Mouse (Mus musculus) embryonic fibroblast, embryonic 13.5 days (primary cell): ENCODE data around the gene Slc35e3. TPM values are rescaled to one million over a fixed set of nuclear protein-coding genes. Genes with fewer than 3 reads are reported as not detected.

ENCODE experiments used
- H3K27ac ChIP-seq: 2 replicates; pipeline ENCODE4 v1.5.1; 2012; ENCODE audit warnings: low read length, control low read depth, inconsistent platforms; ENCODE audit not compliant: insufficient read depth
- H3K4me1 ChIP-seq: 2 replicates; pipeline ENCODE4 v1.6.1; 2011; ENCODE audit warnings: low read length; ENCODE audit not compliant: control insufficient read depth, insufficient read depth
- H3K4me3 ChIP-seq: 2 replicates; pipeline ENCODE4 v1.5.1; 2011; ENCODE audit warnings: mild to moderate bottlenecking, control low read depth, low read length; ENCODE audit not compliant: insufficient read depth
- CTCF ChIP-seq: IDR thresholded peaks from 2 replicates; pipeline ENCODE4 v1.5.1; 2011; ENCODE audit warnings: mild to moderate bottlenecking, control low read depth, low read length, moderate library complexity, borderline replicate concordance; ENCODE audit not compliant: insufficient read depth
- POLR2A ChIP-seq: IDR thresholded peaks from 2 replicates; pipeline ENCODE4 v1.6.1; 2011; ENCODE audit warnings: low read depth, mild to moderate bottlenecking, control low read depth, low read length, moderate library complexity
- polyA plus RNA-seq: library from polyadenylated mRNA; stranded (reverse); fragments of >200 nt; gene quantifications from 2 replicates; pipeline ENCODE4 v1.2.4, GENCODE M21; 2011; ENCODE audit warnings: low read depth; ENCODE audit not compliant: missing spikeins, insufficient read length

Gene Slc35e3
- polyA plus RNA-seq, 1 experiment: 28.9 TPM

DNA sequence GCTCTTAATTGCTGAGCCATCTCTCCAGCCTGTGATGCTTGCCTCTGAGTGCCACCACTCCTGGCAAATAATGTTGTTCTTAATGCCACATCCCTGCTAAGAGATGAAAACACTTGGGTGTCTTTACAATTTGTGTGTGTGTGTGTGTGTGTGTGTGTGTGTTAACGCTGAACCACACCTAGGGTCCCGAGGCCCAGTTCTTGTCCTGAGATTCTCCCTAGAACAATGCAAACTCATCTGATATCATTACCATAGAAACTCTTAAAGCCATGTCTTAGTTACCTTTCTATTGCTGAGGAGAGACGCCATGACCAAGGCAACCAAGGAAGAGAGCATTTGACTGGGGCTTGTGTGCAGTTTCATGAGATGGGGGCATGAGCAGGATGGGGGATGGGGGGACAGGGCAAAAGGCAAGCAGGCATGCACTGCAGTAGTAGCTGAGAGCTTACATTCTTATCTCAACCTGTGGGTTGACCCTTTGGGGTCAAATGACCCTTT, 32.1 kb downstream of the Slc35e3 start:
- H3K4me3 ChIP-seq: no peak overlapping the region
- no peak overlapping the region for H3K27ac ChIP-seq
- peaks cover 3% of the 10 kb centered on the region; the same call in 1 of the 2 replicates for H3K4me1 ChIP-seq
- no peak for TF ChIP-seq CTCF
- no peak for TF ChIP-seq POLR2A

DNA sequence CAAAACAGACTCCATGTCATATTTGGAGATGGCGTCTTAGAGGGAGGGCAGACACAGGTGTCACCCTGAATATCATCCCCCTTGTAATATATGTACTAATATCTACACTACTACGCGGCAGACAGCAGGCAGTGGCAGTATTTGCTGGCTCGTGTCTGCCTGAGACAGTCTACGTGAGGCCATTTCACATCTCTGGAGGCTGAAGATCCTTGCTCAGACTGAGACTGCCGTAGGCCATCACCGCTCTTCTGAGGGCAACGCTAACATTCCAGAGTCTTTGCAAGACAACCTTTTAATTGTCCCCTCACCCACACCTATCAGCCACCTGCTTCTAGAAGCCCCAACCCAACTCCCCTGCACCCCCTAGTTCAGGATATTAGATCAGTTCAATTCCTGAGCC, 32.7 kb downstream of the Slc35e3 start:
- TF ChIP-seq CTCF: no peak
- no peak for TF ChIP-seq POLR2A
- H3K4me3 ChIP-seq: no peak overlapping the region
- H3K4me1 ChIP-seq: no peaks in the 10 kb centered on the region
- no peak overlapping the region for H3K27ac ChIP-seq

DNA sequence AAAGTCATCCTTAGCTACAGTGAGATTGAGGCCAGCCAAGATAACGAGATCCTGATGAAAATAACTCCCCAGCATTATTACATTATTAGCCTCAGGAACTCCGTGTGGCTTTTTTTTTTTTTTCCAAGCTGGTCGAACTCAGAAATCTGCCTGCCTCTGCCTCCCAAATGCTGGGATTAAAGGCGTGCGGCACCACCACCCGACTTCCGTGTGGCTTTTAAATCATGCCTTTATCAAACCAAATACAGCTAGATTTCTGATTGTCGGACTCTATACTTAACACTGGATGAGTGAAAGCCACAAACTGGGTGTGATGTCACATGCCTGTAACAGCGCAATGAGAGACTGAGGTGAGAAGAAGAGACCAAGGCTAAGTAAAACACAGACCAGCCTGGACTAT, 33.3 kb downstream of the Slc35e3 start:
- Histone ChIP-seq H3K27ac (no peak overlapping the region), H3K4me3 (no peak overlapping the region), H3K4me1 (no peaks in the 10 kb centered on the region)
- TF ChIP-seq CTCF (no peak), POLR2A (no peak)

DNA sequence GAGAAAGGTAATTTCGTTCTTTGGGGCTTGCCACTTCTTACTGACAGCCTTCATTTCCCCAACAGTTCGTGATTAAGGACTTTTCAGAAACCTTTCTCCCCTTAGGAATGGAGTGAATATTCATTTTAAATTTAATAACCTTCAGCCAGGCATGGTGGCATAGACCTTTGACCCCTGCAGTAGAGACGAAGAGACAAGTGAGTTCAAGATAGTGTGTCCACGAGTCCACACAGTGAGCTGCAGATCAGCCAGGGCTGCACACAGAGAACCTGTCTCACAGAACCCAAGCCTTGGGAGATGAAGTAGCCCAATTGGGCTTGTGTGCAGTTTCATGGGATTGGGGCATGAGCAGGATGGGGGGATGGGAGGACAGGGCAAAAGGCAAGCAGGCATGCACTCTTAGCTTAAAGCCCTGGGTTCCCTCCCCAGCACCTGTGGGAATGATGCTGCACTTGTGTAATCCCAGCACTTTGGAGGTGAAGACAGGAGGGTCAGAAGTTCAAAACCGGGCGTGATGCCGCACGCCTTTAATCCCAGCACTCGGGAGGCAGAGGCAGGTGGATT, 33.9 kb downstream of the Slc35e3 start:
- no peak for TF ChIP-seq CTCF
- TF ChIP-seq POLR2A: no peak
- Histone ChIP-seq H3K4me1 (no peaks in the 10 kb centered on the region; the same call in 1 of the 2 replicates), H3K4me3 (no peak overlapping the region), H3K27ac (peak overlapping the region; percentile 87)

DNA sequence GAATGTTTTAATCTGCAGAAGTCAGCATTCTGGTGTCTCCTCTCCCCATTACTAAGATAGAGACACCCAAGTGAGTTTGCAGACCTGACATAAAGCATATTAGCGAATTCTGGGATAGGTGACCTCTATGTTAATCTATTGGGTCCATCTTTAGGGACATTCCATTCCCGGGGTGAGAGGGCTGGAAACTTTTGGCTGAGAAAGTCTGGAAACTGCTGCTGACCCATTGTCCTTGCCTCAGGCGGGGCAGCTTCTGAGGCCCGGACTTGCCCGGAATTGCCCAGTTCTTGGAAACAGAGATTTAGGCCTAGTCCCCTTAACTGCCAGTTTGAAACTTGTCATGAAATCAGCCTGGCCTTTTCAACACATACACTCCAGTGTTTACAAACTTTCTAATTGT, 34.8 kb downstream of the Slc35e3 start:
- Histone ChIP-seq H3K27ac (peak overlapping the region; percentile 87), H3K4me1 (peaks cover 5% of the 10 kb centered on the region), H3K4me3 (peak overlapping the region; percentile 60)
- TF ChIP-seq CTCF (no peak), POLR2A (peak; percentile 37; the same call in 1 of the 2 replicates)

DNA sequence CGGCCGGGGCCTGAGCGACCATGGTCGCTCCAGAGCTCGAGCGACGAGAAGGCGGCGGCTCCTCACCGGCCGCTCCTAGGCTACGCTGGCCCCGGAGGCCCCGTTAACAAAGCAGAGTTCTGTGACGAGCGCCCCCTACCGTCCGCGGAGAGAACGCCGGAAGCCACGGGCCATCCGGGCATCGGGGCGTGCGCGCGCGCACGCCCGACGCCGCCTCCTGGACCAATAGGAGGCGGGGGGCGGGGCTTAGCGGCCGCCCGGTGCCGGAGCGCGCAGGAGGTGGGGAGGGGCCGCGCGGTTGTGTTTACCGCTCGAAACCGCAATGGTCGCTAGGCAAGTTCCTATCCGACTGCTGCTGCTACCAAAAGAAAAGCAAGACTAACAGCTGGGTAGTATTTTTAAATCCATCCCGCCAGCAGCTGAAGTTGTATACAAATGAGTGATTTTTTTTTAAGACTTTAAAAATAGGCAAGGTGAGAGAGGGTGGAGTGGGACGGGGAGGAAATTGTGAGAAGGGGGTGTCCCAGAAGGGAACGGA, 35.5 kb downstream of the Slc35e3 start, which contains the start of gene Mdm2:
TSS of gene Mdm2 (minus strand) at position 155 of the 538 bp plus-strand sequence.
- peak; percentile 58; the same call in 1 of the 2 replicates for TF ChIP-seq CTCF
- peak; percentile 62 for TF ChIP-seq POLR2A
- H3K4me3 ChIP-seq: peak within 1 kb of the TSS; percentile 97

DNA sequence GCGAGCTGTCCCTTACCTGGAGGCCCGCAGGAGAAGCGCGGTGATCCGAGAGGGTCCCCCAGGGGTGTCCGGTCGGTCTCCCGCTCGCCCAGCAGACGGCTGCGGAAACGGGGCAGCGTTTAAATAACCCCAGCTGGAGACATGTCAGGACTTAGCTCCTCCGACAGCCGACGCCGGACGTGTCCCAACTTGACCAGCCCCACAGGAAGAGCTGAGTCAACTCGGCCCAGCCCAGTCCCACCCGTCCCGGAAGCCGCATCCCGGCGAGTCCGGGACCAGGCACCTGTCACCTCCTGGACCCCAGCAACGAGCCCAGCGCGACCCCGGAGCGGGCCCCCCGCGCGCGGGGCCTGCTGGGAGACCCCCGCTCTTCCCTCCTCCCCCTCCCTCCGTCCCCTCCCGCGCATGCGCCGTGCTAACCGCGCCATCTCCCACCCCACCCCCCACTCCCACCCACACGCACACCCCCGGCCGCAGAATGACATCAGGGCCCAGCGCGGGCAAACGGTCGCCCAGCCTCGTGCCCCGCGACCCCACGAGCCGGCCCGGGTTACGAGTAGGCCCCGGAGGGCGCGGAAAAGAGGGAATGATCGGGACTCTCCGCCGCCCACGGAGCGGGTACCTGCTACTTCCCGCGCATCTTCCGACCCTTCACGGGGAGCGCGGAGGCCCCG, 36.1 kb downstream of the Slc35e3 start:
- TF ChIP-seq POLR2A (peak; percentile 76), CTCF (no peak)

More for the DNA sequence above, 35.5 kb downstream of the Slc35e3 start, which contains the start of gene Mdm2:
- Histone ChIP-seq H3K4me1 (peaks cover 5% of the 10 kb centered on the region), H3K27ac (peak within 1 kb of the TSS; percentile 99)

DNA sequence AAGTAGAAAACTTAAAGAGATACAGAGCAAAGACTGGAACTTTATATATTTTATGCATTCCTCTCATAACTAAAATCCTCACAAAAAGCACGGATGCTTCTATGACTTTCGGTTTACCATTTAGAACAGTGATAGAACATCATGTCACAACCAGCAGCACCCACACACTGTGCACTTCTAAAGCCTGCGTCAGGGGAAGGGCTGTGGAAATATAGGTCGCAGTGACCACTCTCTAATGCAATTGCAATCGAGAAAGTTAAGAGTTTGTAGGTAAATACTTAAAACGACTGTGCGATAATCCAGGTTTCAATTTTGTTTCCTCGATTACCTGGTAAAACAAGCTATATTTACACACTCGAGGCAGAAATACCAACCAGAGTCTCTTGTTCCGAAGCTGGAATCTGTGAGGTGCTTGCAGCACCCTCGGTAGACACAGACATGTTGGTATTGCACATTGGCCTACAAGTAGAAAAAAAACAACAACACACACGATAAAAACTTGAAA, 36.8 kb downstream of the Slc35e3 start:
- peak overlapping the region; percentile 97 for H3K4me3 ChIP-seq
- peak overlapping the region; percentile 99 for H3K27ac ChIP-seq
- peaks cover 5% of the 10 kb centered on the region for H3K4me1 ChIP-seq
- TF ChIP-seq CTCF (no peak), POLR2A (peak; percentile 40; the same call in 1 of the 2 replicates)

More for the DNA sequence above, 36.1 kb downstream of the Slc35e3 start:
- Histone ChIP-seq H3K4me1 (peaks cover 5% of the 10 kb centered on the region), H3K4me3 (peak overlapping the region; percentile 97), H3K27ac (peak overlapping the region; percentile 99)

DNA sequence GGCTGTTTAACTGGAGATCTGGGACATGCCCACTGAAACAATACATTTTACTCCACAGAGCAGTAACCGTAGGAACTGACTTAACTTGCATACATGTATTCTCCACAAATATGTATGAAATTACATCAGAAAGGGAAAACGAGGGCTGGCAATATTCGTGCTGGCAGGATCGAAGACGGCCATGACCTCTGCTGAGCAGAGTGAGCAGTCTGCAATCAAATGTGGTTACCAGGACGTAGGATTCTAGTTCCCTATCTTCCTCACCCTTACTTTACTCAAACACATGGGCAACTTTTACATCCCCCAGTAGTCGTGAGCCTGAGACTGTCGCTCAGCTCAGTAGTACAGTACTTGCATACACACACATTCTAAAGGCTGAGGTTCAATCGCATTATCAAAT, 37.3 kb downstream of the Slc35e3 start:
- TF ChIP-seq CTCF: no peak
- peak; percentile 48 for TF ChIP-seq POLR2A
- Histone ChIP-seq H3K4me1 (peaks cover 5% of the 10 kb centered on the region), H3K27ac (peak overlapping the region; percentile 99), H3K4me3 (peak overlapping the region; percentile 97)
